Mouse (Mus musculus) limb, embryonic 14.5 days (tissue): ENCODE measurements at regions not wholly inside any gene's neighbourhood (a gene's known extent, or its start where the extent isn't known, plus 50 kb on each side); places are given as distances from the start of the nearest gene placed in this dataset.

Experiments
- ATAC-seq: fragments of 200-750 bp; cut with Nextera tagmentation; 2 replicates; pipeline ENCODE4 v1.8.0; 2017; ENCODE audit warnings: low read depth, moderate number of reproducible peaks, moderate TSS enrichment; ENCODE audit not compliant: low FRiP score
- DNase-seq: peaks from one replicate; pipeline ENCODE4 v3.0.0-alpha.2; 2015; ENCODE audit warnings: low spot score
- H3K27ac ChIP-seq: fragments of 300-500 bp; sonication (generic); replicated peaks from 2 replicates; pipeline ENCODE4 v1.5.1; 2014; ENCODE audit warnings: low read depth, mild to moderate bottlenecking, low read length, moderate library complexity, mixed read lengths
- H3K27me3 ChIP-seq: fragments of 300-500 bp; sonication (generic); 2 replicates; pipeline ENCODE4 v1.6.1; 2014; ENCODE audit warnings: low read length, mixed read lengths; ENCODE audit not compliant: control insufficient read depth, insufficient read depth
- H3K36me3 ChIP-seq: fragments of 300-500 bp; sonication (generic); 2 replicates; pipeline ENCODE4 v1.6.1; 2014; ENCODE audit warnings: mild to moderate bottlenecking, low read length, moderate library complexity, mixed read lengths; ENCODE audit not compliant: control insufficient read depth, insufficient read depth
- H3K4me1 ChIP-seq: fragments of 300-500 bp; sonication (generic); 2 replicates; pipeline ENCODE4 v1.6.1; 2014; ENCODE audit warnings: antibody characterized with exemption, low read length, mixed read lengths; ENCODE audit not compliant: control insufficient read depth, insufficient read depth
- H3K4me2 ChIP-seq: fragments of 300-500 bp; sonication (generic); replicated peaks from 2 replicates; pipeline ENCODE4 v1.6.1; 2014; ENCODE audit warnings: low read depth, mild to moderate bottlenecking, low read length, moderate library complexity; ENCODE audit not compliant: severe bottlenecking
- H3K4me3 ChIP-seq: fragments of 300-500 bp; sonication (generic); replicated peaks from 2 replicates; pipeline ENCODE4 v1.5.1; 2014; ENCODE audit warnings: low read length
- H3K9ac ChIP-seq: fragments of 300-500 bp; sonication (generic); 2 replicates; pipeline ENCODE4 v1.6.1; 2014; ENCODE audit warnings: mild to moderate bottlenecking, low read depth, low read length, moderate library complexity; ENCODE audit not compliant: severe bottlenecking
- H3K9me3 ChIP-seq: fragments of 300-500 bp; sonication (generic); 2 replicates; pipeline ENCODE4 v1.6.1; 2016; ENCODE audit warnings: low read length; ENCODE audit not compliant: control insufficient read depth
- POLR2A ChIP-seq: fragments of 200-500 bp; IDR thresholded peaks from 2 replicates; pipeline ENCODE4 v1.8.0; 2012; ENCODE audit warnings: inconsistent platforms, mild to moderate bottlenecking, moderate library complexity, borderline replicate concordance; ENCODE audit not compliant: insufficient read depth, insufficient read length; ENCODE audit errors: extremely low read depth
- whole genome bisulfite sequencing: fragments of 180-500 bp; shearing (Covaris S2); extraction: QIAGEN DNeasy Blood & Tissue Kit; methylation state at CpG from one replicate; pipeline ENCODE4 v1.1.7; 2014; 5-methylcytosine and 5-hydroxymethylcytosine counted together

- DNase-seq (no peak), ATAC-seq (no peak)
- H3K9me3 ChIP-seq: no peaks in the 10 kb centered on the region
- no peak overlapping the region for H3K27ac ChIP-seq
- TF ChIP-seq POLR2A: no peak
- no peak overlapping the region for H3K4me2 ChIP-seq
- H3K4me1 ChIP-seq: no peaks in the 10 kb centered on the region
- no peaks in the 10 kb centered on the region for H3K36me3 ChIP-seq
- 77% methylated on average over 5 of the region's 5 CpGs for WGBS
- H3K27me3 ChIP-seq: no peaks in the 10 kb centered on the region
- H3K9ac ChIP-seq: no peak overlapping the region
- no peak overlapping the region for H3K4me3 ChIP-seq
These were observed 174.4 kb upstream of the Irf2bp2 start for GRCm38 (mm10) chr8:126768142-126768541.

- H3K9ac ChIP-seq: no peak overlapping the region
- no peaks in the 10 kb centered on the region; the same call in 1 of the 2 replicates for H3K4me1 ChIP-seq
- DNase-seq (no peak), ATAC-seq (no peak)
- H3K4me2 ChIP-seq: no peak overlapping the region
- no peak overlapping the region for H3K27ac ChIP-seq
- no peaks in the 10 kb centered on the region for H3K36me3 ChIP-seq
- 92% methylated on average over 3 of the region's 3 CpGs for WGBS
- no peaks in the 10 kb centered on the region for H3K9me3 ChIP-seq
- no peak overlapping the region for H3K4me3 ChIP-seq
- no peaks in the 10 kb centered on the region for H3K27me3 ChIP-seq
- no peak for TF ChIP-seq POLR2A
These were observed 173.6 kb upstream of the Irf2bp2 start for GRCm38 (mm10) chr8:126767341-126767740.

GRCm38 (mm10) chr8:126765693-126766238, 172.0 kb upstream of the Irf2bp2 start:
- no peak for DNase-seq
- WGBS: 89% methylated on average over 6 of the region's 6 CpGs

GRCm38 (mm10) chr8:126763600-126763999, 169.8 kb upstream of the Irf2bp2 start:
- no peak for ATAC-seq
- Histone ChIP-seq H3K9ac (no peak overlapping the region), H3K27me3 (no peaks in the 10 kb centered on the region), H3K9me3 (no peaks in the 10 kb centered on the region), H3K36me3 (no peaks in the 10 kb centered on the region), H3K4me1 (no peaks in the 10 kb centered on the region; the same call in 1 of the 2 replicates), H3K4me2 (no peak overlapping the region), H3K27ac (no peak overlapping the region), H3K4me3 (no peak overlapping the region)
- DNase-seq: no peak
- WGBS: 81% methylated on average over 7 of the region's 7 CpGs
- no peak for TF ChIP-seq POLR2A

More at GRCm38 (mm10) chr8:126765693-126766238, 172.0 kb upstream of the Irf2bp2 start:
- Histone ChIP-seq H3K4me3 (no peak overlapping the region), H3K4me2 (no peak overlapping the region), H3K9ac (no peak overlapping the region), H3K27me3 (no peaks in the 10 kb centered on the region), H3K36me3 (no peaks in the 10 kb centered on the region), H3K4me1 (no peaks in the 10 kb centered on the region; the same call in 1 of the 2 replicates), H3K27ac (no peak overlapping the region), H3K9me3 (no peaks in the 10 kb centered on the region)
- TF ChIP-seq POLR2A: no peak
- ATAC-seq: no peak

- no peak overlapping the region for H3K9ac ChIP-seq
- 0 out of 2 replicates have a peak overlapping the region, but pooled peaks have one; percentile 13 for H3K27ac ChIP-seq
- H3K36me3 ChIP-seq: no peaks in the 10 kb centered on the region
- H3K4me3 ChIP-seq: no peak overlapping the region
- H3K4me2 ChIP-seq: no peak overlapping the region
- no peaks in the 10 kb centered on the region for H3K27me3 ChIP-seq
- peaks cover 5% of the 10 kb centered on the region; the same call in 1 of the 2 replicates for H3K4me1 ChIP-seq
- DNase-seq (no peak), ATAC-seq (no peak)
- no peak for TF ChIP-seq POLR2A
- no peaks in the 10 kb centered on the region for H3K9me3 ChIP-seq
- WGBS: 84% methylated on average over 7 of the region's 7 CpGs
These were observed 165.9 kb upstream of the Irf2bp2 start for GRCm38 (mm10) chr8:126759711-126760110.
